Mouse (Mus musculus) hematopoietic stem cell, adult 5-6 weeks (primary cell): Measurements from ENCODE around the gene Arid2. TPM values are rescaled to one million over a fixed set of nuclear protein-coding genes. Genes with fewer than 3 reads are reported as not detected.
"Not testable (repeated sequence)": the region's sequence is repeated elsewhere in the genome, so short reads cannot be mapped to it uniquely, and the experiment has no call there.

Experiments
- ATAC-seq, 2 experiments: fragments of 125-278 bp in 1 of 2; replicated peaks in 1 of 2; 2 replicates each; pipeline ENCODE4 v1.8.0; 2016 to 2017; ENCODE audit warnings: inconsistent platforms in 2 of 2, mild to moderate bottlenecking in 2 of 2, moderate number of reproducible peaks in 2 of 2, low read depth in 1 of 2, moderate TSS enrichment in 1 of 2; ENCODE audit not compliant: low FRiP score in 2 of 2, poor library complexity in 2 of 2, severe bottlenecking in 2 of 2, insufficient read depth in 1 of 2, low TSS enrichment in 1 of 2
- total RNA-seq: library from RNA; stranded (forward); fragments of 172-1452, 232-1000 nt; gene quantifications from 2 replicates; pipeline ENCODE4 v1.2.3, GENCODE M21; 2017

The Arid2 gene
- total RNA-seq, 1 experiment from 2014 or later: 51.4 TPM

GRCm38 (mm10) chr15:96377263-96377662 is 89.9 kb downstream of the Arid2 start:
- ATAC-seq: peak; percentile 92 to 97

- peak in 1 of 2 experiments; percentile 32; a peak in 1 of 4 replicates for ATAC-seq
Observed at GRCm38 (mm10) chr15:96377701-96378100, 90.4 kb downstream of the Arid2 start.

- ATAC-seq: no peak
Observed at GRCm38 (mm10) chr15:96382223-96382622, 94.9 kb downstream of the Arid2 start.

GRCm38 (mm10) chr15:96388565-96388964 is 101.2 kb downstream of the Arid2 start:
- ATAC-seq: no peak

- ATAC-seq: no peak
Observed at GRCm38 (mm10) chr15:96392878-96393277, 105.6 kb downstream of the Arid2 start.

GRCm38 (mm10) chr15:96395071-96395470 is 107.8 kb downstream of the Arid2 start:
- ATAC-seq: no peak

- no peak for ATAC-seq
Observed at GRCm38 (mm10) chr15:96396641-96397344, 109.5 kb downstream of the Arid2 start.

GRCm38 (mm10) chr15:96398333-96398732 is 111.0 kb downstream of the Arid2 start:
- ATAC-seq: no peak

GRCm38 (mm10) chr15:96405548-96405947 is 118.2 kb downstream of the Arid2 start:
- ATAC-seq: no peak

- ATAC-seq: no peak
Observed at GRCm38 (mm10) chr15:96406253-96406652, 118.9 kb downstream of the Arid2 start.

- no peak for ATAC-seq
Observed at GRCm38 (mm10) chr15:96407151-96407550, 119.8 kb downstream of the Arid2 start.

GRCm38 (mm10) chr15:96408717-96409121 is 121.4 kb downstream of the Arid2 start:
- ATAC-seq: no peak

- ATAC-seq: no peak
Observed at GRCm38 (mm10) chr15:96418161-96418560, 130.8 kb downstream of the Arid2 start.

GRCm38 (mm10) chr15:96419920-96420319 is 132.6 kb downstream of the Arid2 start:
- no peak for ATAC-seq

GRCm38 (mm10) chr15:96434202-96434601 is 146.9 kb downstream of the Arid2 start:
- no peak for ATAC-seq

GRCm38 (mm10) chr15:96441480-96441879 is 154.2 kb downstream of the Arid2 start:
- ATAC-seq: not testable (repeated sequence)

GRCm38 (mm10) chr15:96446785-96447184 is 159.5 kb downstream of the Arid2 start:
- no peak for ATAC-seq

- no peak for ATAC-seq
Observed at GRCm38 (mm10) chr15:96448656-96449299, 161.5 kb downstream of the Arid2 start.

- ATAC-seq: no peak
Observed at GRCm38 (mm10) chr15:96453346-96453745, 166.0 kb downstream of the Arid2 start.
